Mouse (Mus musculus) megakaryocyte, embryonic 14.5 days (primary cell): ENCODE data around the gene Ntrk3.

Experiments used
- FLI1 ChIP-seq: IDR thresholded peaks from 2 replicates; pipeline ENCODE4 v1.6.1; 2012; ENCODE audit warnings: low read length, inconsistent platforms, mixed read lengths
- GATA1 ChIP-seq: IDR thresholded peaks from 3 replicates; pipeline ENCODE4 v1.6.1; 2012; ENCODE audit warnings: mixed read lengths, low read length, inconsistent platforms, borderline replicate concordance

DNA sequence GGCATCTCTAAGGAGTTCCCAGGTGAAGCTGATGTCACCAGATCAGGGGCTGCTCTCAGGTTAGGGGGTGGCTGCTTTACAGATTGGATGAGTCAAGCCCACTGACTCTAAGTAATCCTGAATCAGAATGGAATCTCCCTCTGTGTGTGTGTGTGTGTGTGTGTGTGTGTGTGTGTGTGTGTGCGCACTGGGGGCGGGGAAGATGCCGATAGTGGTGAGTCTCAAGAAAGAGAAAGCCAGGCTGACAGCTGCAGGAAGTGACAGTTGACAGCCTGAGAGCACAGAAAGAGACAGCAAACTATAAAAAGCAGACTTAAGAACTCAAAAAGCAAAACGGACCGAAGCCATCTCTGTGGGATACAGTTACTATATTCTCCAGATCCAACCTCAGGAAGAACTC, 18.7 kb downstream of the Ntrk3 start:
- TF ChIP-seq GATA1 (no peak), FLI1 (no peak)
